Mouse (Mus musculus) right cerebral cortex, postnatal 36 days (tissue): Measurements from ENCODE around the gene Ugcg.

Experiments
- DNase-seq, 2 experiments: peaks; one replicate each; pipeline ENCODE4 v3.0.0; 2022; ENCODE audit warnings: low spot score in 2 of 2, mixed read lengths in 1 of 2

Gene Ugcg

DNA sequence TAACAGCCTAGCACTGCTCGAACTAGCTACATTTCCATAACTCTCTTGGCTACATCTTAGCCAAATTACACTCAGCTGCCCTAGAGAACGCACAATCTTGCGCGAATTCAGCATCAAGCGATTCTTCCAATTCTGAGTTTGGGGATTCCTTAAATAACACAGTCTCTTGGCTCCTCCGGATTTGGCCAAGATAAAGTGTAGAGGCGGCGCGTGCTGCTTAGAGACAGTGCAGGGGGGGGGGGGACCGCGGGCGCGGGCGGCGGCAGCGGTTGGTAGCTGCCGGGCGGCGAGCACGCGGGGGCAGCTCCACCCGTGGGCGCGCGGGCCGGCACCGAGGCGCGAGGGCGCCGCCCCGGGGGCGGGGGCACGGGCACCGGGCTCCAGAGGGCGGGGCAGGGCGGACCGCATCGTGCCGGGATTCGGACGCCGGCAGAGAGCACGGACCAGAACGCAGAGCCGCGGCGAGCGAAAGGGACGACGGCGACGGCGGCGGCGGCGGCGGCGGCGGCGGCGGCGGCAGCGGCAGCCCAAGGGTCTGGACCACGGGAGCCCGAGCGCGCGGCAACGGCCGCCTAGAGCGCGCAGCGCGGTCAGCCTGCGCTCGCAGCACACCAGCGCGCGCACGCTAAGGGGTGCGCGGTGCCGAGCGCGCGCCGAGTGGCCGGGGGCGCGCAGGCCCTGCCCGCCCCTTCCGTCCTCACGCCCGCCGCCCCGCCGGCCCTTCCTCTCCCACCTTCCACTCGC, at the start of gene Ugcg:
Gene Ugcg, plus strand, starts transcription at position 456 of the 744 bp plus-strand sequence.
- DNase-seq = peak; percentile 51 to 74

GRCm38 (mm10) chr4:59149043-59149442, 40.0 kb upstream of the Ugcg start:
- no peak for DNase-seq

DNA sequence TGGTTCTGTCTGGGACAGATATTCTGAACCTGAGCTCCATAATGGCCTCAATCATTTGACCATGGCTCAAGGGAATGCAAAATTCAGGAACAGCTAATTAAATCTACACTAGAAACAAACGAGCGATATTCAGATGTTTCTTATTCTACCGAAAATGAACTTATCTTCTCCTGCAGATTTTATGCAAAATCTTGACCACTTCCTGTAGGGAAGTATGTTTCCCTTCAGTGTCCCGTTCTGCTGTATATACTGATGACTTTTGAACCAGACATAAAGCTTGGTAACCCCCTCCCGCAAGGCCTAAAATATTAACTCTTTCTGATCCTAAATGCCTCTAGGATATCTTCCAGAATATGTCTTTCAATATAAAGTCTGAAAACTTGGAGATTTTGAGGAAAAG, 38.1 kb upstream of the Ugcg start:
- DNase-seq = no peak

- DNase-seq = no peak
These were observed 37.1 kb upstream of the Ugcg start for GRCm38 (mm10) chr4:59151953-59152352.

DNA sequence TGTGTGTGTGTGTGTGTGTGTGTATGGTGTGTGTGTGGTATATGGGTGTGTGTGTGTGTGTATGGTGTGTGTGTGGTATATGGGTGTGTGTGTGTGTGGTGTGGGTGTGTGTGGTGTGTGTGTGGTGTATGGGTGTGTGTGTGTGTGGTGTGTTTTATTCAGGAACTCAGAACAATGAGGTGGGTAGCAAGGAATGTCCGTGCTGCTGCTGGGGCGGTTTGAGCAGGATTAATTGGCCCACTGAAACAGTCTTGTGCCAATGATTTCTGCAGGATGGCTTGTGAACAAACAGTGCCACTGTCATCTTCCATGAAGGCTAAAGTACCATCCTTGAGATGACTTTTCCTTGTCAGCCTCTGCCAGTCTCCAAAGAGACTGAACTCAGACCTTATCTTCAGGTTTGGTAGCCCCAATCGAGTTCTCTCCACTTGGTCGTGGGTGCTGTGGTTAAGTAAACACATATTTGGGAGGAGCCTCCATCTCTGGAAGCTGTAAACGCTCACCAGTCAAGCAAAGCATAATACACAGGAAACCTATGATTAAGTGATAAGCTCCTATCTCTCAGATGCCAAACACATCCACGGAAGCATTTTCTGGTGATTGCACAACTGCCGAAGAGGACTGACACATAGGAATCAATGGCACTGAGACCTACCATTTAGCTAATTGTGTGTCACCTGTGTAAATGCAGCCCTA, 32.0 kb upstream of the Ugcg start:
- DNase-seq = no peak

DNA sequence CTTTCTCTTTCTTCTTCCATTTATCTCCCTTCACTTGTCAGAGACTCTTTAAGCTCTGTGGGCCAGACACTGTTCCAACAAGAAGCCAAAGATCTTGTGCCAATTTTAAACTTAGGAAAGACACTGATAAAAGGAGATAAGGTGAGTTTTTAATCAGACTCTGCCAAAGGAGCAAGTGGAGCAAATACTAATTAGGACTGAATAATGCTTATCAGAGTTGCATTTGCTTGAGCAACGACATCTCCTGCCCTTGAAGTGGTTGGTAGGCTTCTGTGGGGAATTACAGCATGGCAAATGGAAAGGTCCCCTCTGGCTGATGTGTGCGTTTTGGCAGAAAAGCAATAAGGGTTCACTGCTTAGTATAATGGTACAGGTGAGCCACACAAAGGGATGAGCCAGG, 31.4 kb upstream of the Ugcg start:
- no peak for DNase-seq

DNA sequence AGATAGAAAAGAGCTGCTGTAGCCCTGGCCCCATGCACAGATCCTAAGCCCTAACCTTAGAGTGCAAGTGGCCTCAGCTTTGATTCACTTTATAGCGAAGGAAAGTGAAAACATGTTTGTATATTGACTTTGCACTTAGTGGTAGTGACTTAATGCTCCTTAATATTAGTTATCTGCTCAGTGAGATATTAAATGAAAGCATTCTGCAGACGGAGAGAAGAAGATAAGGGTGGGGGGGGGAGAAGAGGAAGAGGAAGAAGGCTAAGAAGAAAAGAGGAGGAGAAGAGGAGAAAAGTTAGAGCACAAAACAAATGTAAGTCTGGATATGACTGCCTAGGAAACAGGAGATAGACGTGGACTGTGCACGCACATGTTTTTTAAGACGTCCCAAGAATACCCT, 28.8 kb upstream of the Ugcg start:
- no peak for DNase-seq

GRCm38 (mm10) chr4:59160959-59161670, 27.9 kb upstream of the Ugcg start:
- no peak for DNase-seq

DNA sequence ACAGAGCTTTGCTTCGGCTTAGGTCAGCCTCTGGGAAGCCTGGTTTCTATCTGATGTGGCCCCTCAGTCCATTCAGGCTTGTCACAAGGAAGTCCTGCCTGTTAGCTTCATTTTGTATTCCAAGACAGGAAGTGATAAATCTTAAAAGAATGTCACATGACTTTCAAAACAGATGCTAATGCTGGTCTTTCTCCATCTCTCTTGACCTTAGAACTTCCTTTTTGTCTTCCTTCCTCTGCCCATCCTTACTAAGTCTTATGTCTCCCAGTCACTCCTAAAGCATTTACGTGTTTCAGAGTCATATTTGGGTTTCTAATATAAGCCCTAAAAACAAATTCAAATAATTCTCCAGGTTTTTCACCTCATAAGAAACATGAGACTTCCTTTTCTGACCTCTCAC, 25.0 kb upstream of the Ugcg start:
- no peak for DNase-seq

- DNase-seq = no peak
These were observed 21.7 kb upstream of the Ugcg start for GRCm38 (mm10) chr4:59167251-59167847.

GRCm38 (mm10) chr4:59169981-59170380, 19.1 kb upstream of the Ugcg start:
- DNase-seq = no peak

GRCm38 (mm10) chr4:59172616-59173015, 16.4 kb upstream of the Ugcg start:
- DNase-seq = no peak

GRCm38 (mm10) chr4:59173181-59173922, 15.7 kb upstream of the Ugcg start:
- DNase-seq = no peak

- no peak for DNase-seq
These were observed 14.1 kb upstream of the Ugcg start for GRCm38 (mm10) chr4:59175003-59175402.

DNA sequence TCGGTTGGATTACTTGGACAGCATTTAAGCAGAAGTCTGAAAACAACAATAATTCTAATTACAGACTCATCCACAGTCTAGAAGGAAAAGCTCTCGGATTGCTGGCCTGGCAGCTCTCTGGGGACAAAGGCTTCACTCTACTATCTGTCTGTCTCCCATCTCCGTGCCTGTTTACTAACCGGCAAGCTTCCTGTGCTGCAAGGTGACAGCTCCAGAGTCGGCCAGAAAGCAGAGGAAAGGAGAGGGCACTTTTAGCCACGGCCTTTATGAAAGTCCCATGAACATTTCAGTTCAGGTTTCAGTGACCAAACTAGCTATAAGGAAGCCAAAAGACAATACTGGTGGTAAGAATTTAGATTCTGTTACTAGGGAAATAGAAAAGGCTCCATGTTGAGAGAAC, 13.1 kb upstream of the Ugcg start:
- no peak for DNase-seq

DNA sequence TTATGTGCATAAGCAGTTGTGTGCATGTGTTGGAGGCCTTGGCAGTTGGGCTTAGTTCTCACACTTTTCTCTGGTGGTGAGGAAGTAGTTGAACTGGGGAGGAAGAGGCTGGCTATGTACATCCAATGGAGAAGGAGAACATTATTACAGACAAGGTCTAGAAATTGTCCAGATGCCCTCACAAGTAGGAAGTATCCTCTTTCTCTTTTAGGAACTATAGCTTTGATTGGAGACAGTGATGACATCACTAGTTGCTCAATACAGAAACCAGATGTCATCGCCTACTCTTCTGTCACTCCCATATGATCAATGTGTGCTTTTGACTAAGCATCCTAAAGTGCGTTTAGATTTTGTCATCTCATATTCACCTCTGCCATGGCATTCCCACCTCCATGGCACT, 11.5 kb upstream of the Ugcg start:
- DNase-seq = no peak

DNA sequence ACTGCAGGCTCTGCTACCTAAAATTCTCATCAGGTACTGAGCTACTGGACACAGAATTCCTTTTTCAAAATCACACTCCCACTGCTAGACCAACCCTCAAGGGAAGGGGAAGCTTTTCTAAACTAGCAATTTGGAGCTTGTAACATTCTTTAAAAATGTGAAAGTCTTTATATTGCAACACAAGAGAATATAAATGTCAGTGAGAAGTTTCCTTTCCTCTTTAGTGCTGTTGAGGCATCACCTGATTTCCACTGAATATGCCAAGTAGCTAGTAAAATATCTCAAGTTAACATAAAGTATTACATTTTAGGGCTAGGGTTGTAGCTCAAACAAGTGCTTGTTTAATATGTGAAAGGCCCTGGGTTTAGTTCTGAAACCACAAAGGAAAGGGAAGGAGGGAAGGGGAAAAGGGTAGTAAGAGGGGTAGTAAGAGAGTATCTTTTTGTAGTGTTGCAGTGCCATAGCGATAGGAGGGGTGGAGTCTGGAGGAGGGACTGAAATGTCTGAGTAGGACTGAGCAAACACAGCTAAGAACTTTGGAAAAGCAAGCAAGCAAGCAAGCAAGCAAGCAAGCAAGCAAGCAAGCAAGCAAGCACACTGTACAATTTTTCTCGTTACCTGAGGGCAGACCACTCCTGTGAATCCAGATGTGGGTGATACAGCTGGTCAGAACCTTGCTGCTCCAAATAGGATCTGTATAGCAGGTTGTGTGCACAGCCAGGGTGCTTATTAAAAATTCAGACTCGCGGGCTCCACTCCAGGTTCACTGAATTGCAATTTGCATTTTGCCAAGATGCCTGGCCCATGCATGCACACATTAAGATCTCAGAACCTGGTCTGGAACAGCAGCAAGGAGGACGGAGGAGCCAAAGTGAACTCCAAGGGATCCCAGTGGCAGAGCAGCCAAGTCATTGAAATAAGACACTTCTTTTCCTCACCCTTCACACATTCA, 7.5 kb upstream of the Ugcg start:
- DNase-seq = no peak

DNA sequence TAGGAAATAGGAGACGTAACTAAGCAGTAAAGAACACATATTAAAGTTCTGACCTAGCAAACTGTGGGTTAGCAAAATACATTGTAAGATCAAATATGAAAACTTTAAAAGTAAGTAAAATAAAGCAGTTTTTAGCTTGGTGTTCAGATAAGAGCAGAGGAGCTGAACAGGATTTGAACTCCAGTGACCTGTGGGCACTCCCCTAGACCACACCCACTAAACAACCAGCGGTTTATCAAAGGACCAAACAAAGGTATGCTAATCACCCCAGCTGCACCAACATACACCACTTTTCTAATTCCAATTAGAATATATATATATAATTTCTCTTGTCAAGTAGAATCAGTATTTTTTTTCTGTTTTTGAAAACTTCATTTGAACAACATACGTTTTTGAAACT, 3.4 kb upstream of the Ugcg start:
- no peak for DNase-seq

DNA sequence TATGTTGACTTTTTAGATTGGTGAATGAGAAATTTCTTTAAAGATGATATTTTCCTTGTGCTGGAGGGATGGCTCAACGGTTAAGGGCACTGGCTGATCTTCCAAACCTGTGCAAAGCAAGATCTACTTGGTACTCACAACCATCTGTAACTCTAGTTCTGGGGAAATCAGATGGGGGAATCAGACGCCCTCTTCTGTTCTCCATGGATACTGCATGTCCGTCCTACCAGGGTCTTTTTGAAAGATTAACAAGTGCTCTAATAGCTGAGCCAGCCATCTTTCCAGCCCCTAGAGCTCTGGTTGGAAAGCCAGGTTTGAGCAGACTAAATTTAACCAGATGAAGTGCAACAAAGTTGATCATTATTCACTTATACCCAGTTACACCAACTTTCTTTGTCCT, 1.8 kb upstream of the Ugcg start:
- peak in 1 of 2 experiments; percentile 11 for DNase-seq

GRCm38 (mm10) chr4:59188474-59188801, 619 bp upstream of the Ugcg start:
- DNase-seq = no peak
